Comparison of ENCODE assay signal across 8 mouse cellular contexts in genomic region chr10:60218591-60219499, GRCm38 (mm10). TPM values are rescaled to one million over a fixed set of nuclear protein-coding genes. Genes with fewer than 3 reads are reported as not detected.
DNase-seq lines count a peak whose midpoint lies in the region; ATAC-seq and TF ChIP-seq lines count a peak whose summit lies in the region.

Chst3 (minus strand) TSS chr10:60219260.

- peak; percentile 81 for ATAC-seq in lung, embryonic 15.5 days (ENCODE audit: borderline replicate concordance, extremely low read depth, low FRiP score, low TSS enrichment)
- no peak for ATAC-seq in neutrophil, adult 5-6 weeks (ENCODE audit: extremely low read depth, insufficient number of reproducible peaks, low FRiP score, poor library complexity, severe bottlenecking)

- peak; percentile 51 to 74 for DNase-seq in adrenal gland, adult (ENCODE audit: inconsistent age in 2 of 2, low spot score in 1 of 2)
- no peak for DNase-seq in adrenal gland, adult 8-10 months
- peak; percentile 68 for DNase-seq in embryo, embryonic 10 days (ENCODE audit: low spot score)
- peak; percentile 65 to 66 for DNase-seq in heart, adult 2 months
- DNase-seq in kidney, adult 2 months: peak; percentile 88
- DNase-seq in urinary bladder, postnatal 14 days (ENCODE audit: low spot score): peak; percentile 57

- H3K27me3 ChIP-seq in heart, adult 2 months (ENCODE audit: control insufficient read depth, insufficient read depth, low read length): peaks cover 2% of the 10 kb centered on the region; the same call in 1 of the 2 replicates
- H3K27me3 ChIP-seq in kidney, adult 2 months (replicated peaks; ENCODE audit: control insufficient read depth, insufficient read depth, low read length): no peaks in the 10 kb centered on the region
- 0 out of 2 replicates have a peak, but pooled peaks cover 6% of the 10 kb centered on the region for H3K27me3 ChIP-seq in lung, embryonic 15.5 days

- TF ChIP-seq POLR2A in heart, adult 2 months (IDR thresholded peaks at IDR 0.05; ENCODE audit: insufficient read depth, low read depth, low read length): no peak
- TF ChIP-seq POLR2A in kidney, adult 2 months (IDR thresholded peaks at IDR 0.05; ENCODE audit: low read depth, low read length): no peak

- TF ChIP-seq CTCF in heart, adult 2 months (IDR thresholded peaks at IDR 0.05): 0 out of 2 replicates have a peak, but pooled peaks have one; percentile 17
- TF ChIP-seq CTCF in kidney, adult 2 months (conservative IDR thresholded peaks at IDR 0.05; ENCODE audit: insufficient read depth, insufficient read length, low read depth, low read length): no peak

- H3K4me1 ChIP-seq in heart, adult 2 months (ENCODE audit: control insufficient read depth, insufficient read depth, low read length): no peaks in the 10 kb centered on the region
- H3K4me1 ChIP-seq in kidney, adult 2 months (ENCODE audit: control insufficient read depth, insufficient read depth, low read length): peaks cover 13% of the 10 kb centered on the region; the same call in 1 of the 2 replicates
- peaks cover 53% of the 10 kb centered on the region for H3K4me1 ChIP-seq in lung, embryonic 15.5 days

- intact Hi-C loops in heart, adult 2 months (cut with DNase I): no loop called here

- H3K36me3 ChIP-seq in heart, adult 2 months (ENCODE audit: control insufficient read depth, insufficient read depth, low read length): no peaks in the 10 kb centered on the region
- no peaks in the 10 kb centered on the region for H3K36me3 ChIP-seq in kidney, adult 2 months (ENCODE audit: control insufficient read depth, insufficient read depth, low read length)
- no peaks in the 10 kb centered on the region for H3K36me3 ChIP-seq in lung, embryonic 15.5 days

- no peaks in the 10 kb centered on the region for H3K9me3 ChIP-seq in lung, embryonic 15.5 days

- H3K79me2 ChIP-seq in heart, adult 2 months (replicated peaks; ENCODE audit: control insufficient read depth, insufficient read depth, low read length): no peaks in the 10 kb centered on the region

- no peak for TF ChIP-seq EP300 in heart, adult 2 months (IDR thresholded peaks at IDR 0.05; ENCODE audit: insufficient read depth, low read depth, low read length)

- H3K27ac ChIP-seq in heart, adult 2 months: peak within 1 kb of the TSS; percentile 48
- peak within 1 kb of the TSS; percentile 65 for H3K27ac ChIP-seq in kidney, adult 2 months (ENCODE audit: insufficient read depth, low read depth, low read length)
- H3K27ac ChIP-seq in lung, embryonic 15.5 days: peak within 1 kb of the TSS; percentile 83

- peak within 1 kb of the TSS; percentile 64 for H3K4me3 ChIP-seq in heart, adult 2 months
- peak within 1 kb of the TSS; percentile 62 for H3K4me3 ChIP-seq in kidney, adult 2 months (ENCODE audit: insufficient read depth, low read depth, low read length)
- H3K4me3 ChIP-seq in lung, embryonic 15.5 days: peak within 1 kb of the TSS; percentile 74

- peak within 1 kb of the TSS; percentile 88 for H3K4me2 ChIP-seq in lung, embryonic 15.5 days

- peak within 1 kb of the TSS; percentile 62 for H3K9ac ChIP-seq in heart, adult 2 months (ENCODE audit: low read depth, low read length)
- H3K9ac ChIP-seq in lung, embryonic 15.5 days: peak within 1 kb of the TSS; percentile 73

- WGBS in heart, adult 2 months: 3% methylated on average over 82 of the region's 83 CpGs
- WGBS in kidney, adult 2 months: 2% methylated on average over 79 of the region's 83 CpGs
- under 1% methylated on average over 79 of the region's 83 CpGs for WGBS in lung, embryonic 15.5 days

RNA-seq across cellular contexts. Expression of gene Chst3, which starts in this region (rescaled TPM):
- total RNA-seq in adrenal gland, adult 8-10 months (2022): under 1 TPM; 0.70 to 1.00 (median 0.91) TPM
- under 1 TPM; 0.80 to 0.91 TPM for total RNA-seq in heart, adult 2 months (2021)
- polyA plus RNA-seq in heart, adult 2 months (2012; rRNA removed): 1.3 and 1.5 TPM in 2 replicates
- polyA plus RNA-seq in kidney, adult 2 months (2012; rRNA removed): 3.6 and 4.3 TPM in 2 replicates
- polyA plus RNA-seq in lung, embryonic 15.5 days (2015; fragmentation: Nextera tagmentation; extraction: Ambion mirVana): 2.5 TPM in 2 replicates
- total RNA-seq in neutrophil, adult 5-6 weeks (2017): 135 TPM in 2 replicates

Comparison
In these comparisons a context has a peak if more than half of its experiments do, and no peak if none do; other contexts are left out.
1. RNA of gene Chst3 (total RNA-seq): 135 TPM in neutrophil, adult 5-6 weeks; 0.70 to 1.00 TPM in adrenal gland, adult 8-10 months and 0.80 to 0.91 TPM in heart, adult 2 months; every median in the first group is over 10 times any median in the second.
2. Peak in every context shown above with its lines, with median percentiles within 50 percentile points of each other: H3K27ac ChIP-seq and H3K4me3 ChIP-seq.